Mouse (Mus musculus): ENCODE measurements around the gene Diras1. TPM values are rescaled to one million over a fixed set of nuclear protein-coding genes. Genes with fewer than 3 reads are reported as not detected.
"Not testable (repeated sequence)": the region's sequence is repeated elsewhere in the genome, so short reads cannot be mapped to it uniquely, and the experiment has no call there.

Gene Diras1
- polyA plus RNA-seq (2016; fragmentation: Nextera tagmentation; extraction: Ambion mirVana) = 0.33 TPM in 1 of 2 replicates, not detected in the other

GRCm38 (mm10) chr10:81025639-81026275 is at the start of gene Diras1:
Gene Diras1, minus strand, starts transcription at chr10:81025662.
- peaks cover 8% of the 10 kb centered on the region for H3K4me1 ChIP-seq (replicated peaks)
- H3K4me3 ChIP-seq (replicated peaks) = peak within 1 kb of the TSS; percentile 38
- peak within 1 kb of the TSS; percentile 65 for H3K4me2 ChIP-seq
- no peaks in the 10 kb centered on the region for H3K9me3 ChIP-seq
- no peak within 1 kb of the TSS for H3K27ac ChIP-seq
- WGBS = 54% methylated on average over 12 of the region's 12 CpGs
- no peak for ATAC-seq (ENCODE audit: insufficient number of reproducible peaks, insufficient read depth, low FRiP score, low TSS enrichment, low read depth)
- H3K36me3 ChIP-seq = peaks cover 8% of the 10 kb centered on the region
- peaks cover 64% of the 10 kb centered on the region for H3K27me3 ChIP-seq
- H3K9ac ChIP-seq (replicated peaks) = peak within 1 kb of the TSS; percentile 48; the same call in 1 of the 2 replicates

DNA sequence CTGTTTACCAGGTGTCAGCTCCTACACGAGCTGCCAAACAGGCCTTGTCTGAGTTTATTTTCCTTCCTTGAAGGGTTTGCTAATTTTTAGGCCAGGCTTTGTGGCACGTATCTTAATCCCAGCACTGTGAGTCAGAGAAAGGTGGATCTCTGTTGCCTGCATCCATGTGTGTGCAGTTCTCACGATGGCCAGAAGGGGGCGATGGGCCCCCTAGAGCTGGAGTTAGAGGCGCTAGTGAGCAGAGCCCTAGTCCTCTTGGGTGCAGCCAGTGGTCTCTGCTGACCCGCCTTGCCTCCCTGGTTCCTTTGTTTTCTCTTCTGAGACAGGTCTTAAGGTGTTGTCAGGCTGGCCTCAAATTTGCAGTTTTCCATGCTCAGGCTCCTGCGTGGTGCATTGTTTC is 48.0 kb upstream of the Diras1 start:
- Histone ChIP-seq H3K9me3 (no peaks in the 10 kb centered on the region), H3K27ac (no peak overlapping the region), H3K4me3 (replicated peaks) (no peak overlapping the region), H3K36me3 (peaks cover 55% of the 10 kb centered on the region), H3K9ac (replicated peaks) (no peak overlapping the region), H3K27me3 (no peaks in the 10 kb centered on the region), H3K4me1 (replicated peaks) (peaks cover 19% of the 10 kb centered on the region), H3K4me2 (no peak overlapping the region)
- no peak for ATAC-seq (ENCODE audit: insufficient number of reproducible peaks, insufficient read depth, low FRiP score, low TSS enrichment, low read depth)
- WGBS = 63% methylated on average over 7 of the region's 7 CpGs

DNA sequence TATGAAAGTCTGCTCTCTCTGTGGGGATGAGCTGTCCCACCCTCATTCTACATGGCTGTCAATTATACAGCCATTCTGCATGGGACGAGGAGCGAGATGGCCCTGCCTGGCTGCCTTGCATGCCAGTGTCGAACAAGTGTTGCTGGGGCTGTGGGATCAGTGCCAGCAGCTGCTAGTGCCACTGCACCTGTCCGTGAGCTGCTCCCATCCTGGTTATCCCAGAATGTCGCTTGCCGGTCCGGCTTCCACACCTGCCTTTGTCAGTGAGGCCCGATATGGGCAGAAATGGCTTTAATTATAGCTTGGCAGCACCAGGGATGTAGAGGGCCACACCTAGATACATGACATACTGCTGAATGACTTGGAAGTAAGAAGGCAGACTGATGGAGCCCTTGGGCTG is 46.8 kb upstream of the Diras1 start:
- no peaks in the 10 kb centered on the region for H3K27me3 ChIP-seq
- no peaks in the 10 kb centered on the region for H3K9me3 ChIP-seq
- no peak overlapping the region for H3K27ac ChIP-seq
- H3K36me3 ChIP-seq = peaks cover 43% of the 10 kb centered on the region
- no peak for ATAC-seq (ENCODE audit: insufficient number of reproducible peaks, insufficient read depth, low FRiP score, low TSS enrichment, low read depth)
- no peak overlapping the region for H3K4me2 ChIP-seq
- H3K4me3 ChIP-seq (replicated peaks) = 0 out of 2 replicates have a peak overlapping the region, but pooled peaks have one; percentile 4
- H3K9ac ChIP-seq (replicated peaks) = no peak overlapping the region
- H3K4me1 ChIP-seq (replicated peaks) = peaks cover 19% of the 10 kb centered on the region
- 90% methylated on average over 8 of the region's 8 CpGs for WGBS

DNA sequence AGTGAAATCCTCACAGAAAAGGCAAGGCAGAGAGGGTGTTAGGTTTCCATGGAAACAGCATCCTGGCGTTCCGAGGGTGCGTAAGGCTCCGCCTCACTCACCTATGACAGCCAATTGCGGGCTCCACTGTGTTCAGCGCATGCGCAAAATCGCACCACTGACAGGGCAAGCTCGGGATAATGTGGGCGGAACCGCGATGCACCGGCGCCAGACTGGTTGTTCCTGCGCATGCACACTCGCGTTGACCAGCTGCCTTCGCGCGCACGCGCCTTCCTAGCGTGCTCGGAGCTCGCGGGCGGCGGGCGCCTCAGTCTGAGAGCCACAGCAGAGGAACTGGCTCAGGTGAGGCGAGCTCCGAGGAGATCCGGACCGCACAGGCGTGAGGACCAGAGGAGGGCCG is 44.4 kb upstream of the Diras1 start, which contains the start of gene Thop1:
Gene Thop1 (plus strand): TSS at position 200 of the 400 bp plus-strand sequence.
- H3K27me3 ChIP-seq = no peaks in the 10 kb centered on the region
- peak within 1 kb of the TSS; percentile 83 for H3K9ac ChIP-seq (replicated peaks)
- under 1% methylated on average over 35 of the region's 35 CpGs for WGBS
- H3K4me3 ChIP-seq (replicated peaks) = peak within 1 kb of the TSS; percentile 72
- peak within 1 kb of the TSS; percentile 62; the same call in 1 of the 2 replicates for H3K27ac ChIP-seq
- ATAC-seq (ENCODE audit: insufficient number of reproducible peaks, insufficient read depth, low FRiP score, low TSS enrichment, low read depth) = peak; percentile 95
- H3K4me2 ChIP-seq = peak within 1 kb of the TSS; percentile 70
- peaks cover 19% of the 10 kb centered on the region for H3K4me1 ChIP-seq (replicated peaks)
- no peaks in the 10 kb centered on the region for H3K9me3 ChIP-seq
- H3K36me3 ChIP-seq = peaks cover 21% of the 10 kb centered on the region

GRCm38 (mm10) chr10:81068706-81069105 is 43.2 kb upstream of the Diras1 start:
- H3K4me3 ChIP-seq (replicated peaks) = 0 out of 2 replicates have a peak overlapping the region, but pooled peaks have one; percentile 72

DNA sequence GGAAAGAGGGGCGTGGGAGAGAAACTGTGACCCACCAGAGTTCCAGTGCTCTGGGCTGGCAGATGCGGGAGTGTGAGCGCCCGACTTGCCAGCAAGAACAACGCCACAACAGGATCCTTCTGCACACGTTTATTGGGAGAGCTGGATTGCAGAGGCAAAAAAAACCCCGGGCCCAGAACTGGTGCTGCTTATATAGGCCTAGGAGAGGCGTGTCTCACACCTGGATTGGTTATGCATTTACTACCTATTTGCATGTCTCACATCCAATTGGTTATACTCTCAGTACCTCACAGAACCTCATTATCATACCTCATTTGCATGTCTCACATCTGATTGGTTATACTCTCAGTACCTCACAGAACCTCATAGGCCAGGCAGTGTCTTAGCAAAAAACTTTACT is 39.1 kb upstream of the Diras1 start:
- H3K4me2 ChIP-seq; H3K27me3 ChIP-seq; H3K27ac ChIP-seq; H3K4me3 ChIP-seq (replicated peaks); ATAC-seq (ENCODE audit: insufficient number of reproducible peaks, insufficient read depth, low FRiP score, low TSS enrichment, low read depth); H3K9me3 ChIP-seq; H3K36me3 ChIP-seq; H3K9ac ChIP-seq (replicated peaks); H3K4me1 ChIP-seq (replicated peaks): not testable (repeated sequence)
- WGBS = 85% methylated on average over 8 of the region's 8 CpGs

More at GRCm38 (mm10) chr10:81068706-81069105, 43.2 kb upstream of the Diras1 start:
- Histone ChIP-seq H3K4me1 (replicated peaks) (peaks cover 19% of the 10 kb centered on the region), H3K36me3 (peaks cover 10% of the 10 kb centered on the region), H3K9me3 (no peaks in the 10 kb centered on the region), H3K4me2 (no peak overlapping the region), H3K27ac (no peak overlapping the region), H3K27me3 (no peaks in the 10 kb centered on the region), H3K9ac (replicated peaks) (no peak overlapping the region)
- ATAC-seq (ENCODE audit: insufficient number of reproducible peaks, insufficient read depth, low FRiP score, low TSS enrichment, low read depth) = no peak
- WGBS = 66% methylated on average over 5 of the region's 5 CpGs

DNA sequence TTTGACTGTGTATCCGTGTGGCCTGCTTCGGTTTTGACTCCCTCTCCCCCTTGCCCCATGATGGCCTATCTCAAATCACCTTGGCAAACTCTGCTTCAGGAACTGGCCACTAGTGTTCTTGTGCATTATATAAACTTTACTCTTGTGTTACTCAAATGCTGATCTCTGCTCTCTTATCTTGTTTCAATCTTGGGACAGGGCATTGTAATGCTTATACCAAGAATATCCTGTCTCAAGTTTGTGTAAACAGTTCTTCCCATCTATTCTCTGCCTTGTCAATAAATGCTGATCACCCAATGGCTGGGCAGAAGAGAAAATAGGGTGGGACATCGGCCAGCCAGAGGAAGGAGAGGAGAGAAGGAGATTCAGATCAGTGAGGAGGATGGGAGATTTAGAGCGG is 37.2 kb upstream of the Diras1 start:
- 69% methylated on average over 4 of the region's 4 CpGs for WGBS
- Histone ChIP-seq H3K36me3 (peaks cover 7% of the 10 kb centered on the region; the same call in 1 of the 2 replicates), H3K4me3 (replicated peaks) (no peak overlapping the region), H3K4me1 (replicated peaks) (peaks cover 16% of the 10 kb centered on the region), H3K27ac (no peak overlapping the region), H3K4me2 (no peak overlapping the region), H3K9ac (replicated peaks) (no peak overlapping the region), H3K9me3 (no peaks in the 10 kb centered on the region), H3K27me3 (no peaks in the 10 kb centered on the region)
- no peak for ATAC-seq (ENCODE audit: insufficient number of reproducible peaks, insufficient read depth, low FRiP score, low TSS enrichment, low read depth)

DNA sequence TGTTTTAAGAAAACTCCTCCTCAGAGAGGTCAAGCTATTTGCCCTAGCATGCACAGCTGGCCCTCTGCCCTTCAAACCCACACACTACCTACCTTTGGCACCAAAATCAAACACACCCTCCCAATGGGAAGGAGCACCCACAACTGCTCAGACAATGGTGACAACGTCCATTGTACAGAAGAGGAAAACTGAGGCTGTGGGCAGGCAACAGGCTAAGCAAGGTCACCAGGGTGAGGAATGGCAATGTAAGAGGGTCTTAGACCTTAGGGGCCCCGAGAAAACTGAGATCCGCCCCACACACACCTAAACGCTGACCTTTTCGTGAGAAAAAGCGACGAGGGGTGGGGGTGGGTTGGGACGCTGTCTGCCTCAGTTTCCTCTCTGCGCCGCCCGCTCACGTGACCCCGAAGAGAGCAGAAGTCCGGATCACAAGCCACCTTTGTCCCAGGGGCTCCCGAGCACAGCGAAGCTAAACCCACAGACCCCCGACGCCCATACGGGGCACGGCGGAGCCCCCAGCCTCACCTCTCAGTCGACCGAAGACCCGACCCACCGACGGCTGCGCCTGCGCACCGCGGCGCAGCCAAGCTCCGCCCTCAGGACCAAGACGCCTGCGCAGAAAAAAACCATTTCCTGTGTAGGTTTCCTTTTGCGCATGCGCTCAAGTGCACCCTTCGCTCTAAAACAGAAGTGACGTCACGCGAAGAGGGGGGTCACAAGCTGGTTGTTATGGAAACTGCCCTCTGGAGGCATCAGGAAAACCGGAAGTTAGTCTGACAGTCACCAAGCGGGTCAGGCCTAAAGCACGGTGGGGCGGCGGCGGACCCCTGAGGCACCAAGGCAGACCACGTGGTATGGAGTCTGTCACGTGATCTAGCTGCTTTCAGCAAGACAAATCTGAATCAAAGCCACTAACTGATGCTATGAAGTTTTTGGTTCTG is 34.4 kb upstream of the Diras1 start, which contains the start of gene Sgta:
Gene Sgta (minus strand): TSS at position 579 of the 941 bp plus-strand sequence.
- Histone ChIP-seq H3K36me3 (peaks cover 17% of the 10 kb centered on the region), H3K4me2 (peak within 1 kb of the TSS; percentile 78), H3K27ac (0 out of 2 replicates have a peak within 1 kb of the TSS, but pooled peaks have one; percentile 19), H3K4me3 (replicated peaks) (peak within 1 kb of the TSS; percentile 76), H3K9ac (replicated peaks) (peak within 1 kb of the TSS; percentile 79), H3K27me3 (no peaks in the 10 kb centered on the region), H3K4me1 (replicated peaks) (peaks cover 20% of the 10 kb centered on the region), H3K9me3 (no peaks in the 10 kb centered on the region)
- WGBS = under 1% methylated on average over 48 of the region's 48 CpGs
- peak; percentile 91 for ATAC-seq (ENCODE audit: insufficient number of reproducible peaks, insufficient read depth, low FRiP score, low TSS enrichment, low read depth)

DNA sequence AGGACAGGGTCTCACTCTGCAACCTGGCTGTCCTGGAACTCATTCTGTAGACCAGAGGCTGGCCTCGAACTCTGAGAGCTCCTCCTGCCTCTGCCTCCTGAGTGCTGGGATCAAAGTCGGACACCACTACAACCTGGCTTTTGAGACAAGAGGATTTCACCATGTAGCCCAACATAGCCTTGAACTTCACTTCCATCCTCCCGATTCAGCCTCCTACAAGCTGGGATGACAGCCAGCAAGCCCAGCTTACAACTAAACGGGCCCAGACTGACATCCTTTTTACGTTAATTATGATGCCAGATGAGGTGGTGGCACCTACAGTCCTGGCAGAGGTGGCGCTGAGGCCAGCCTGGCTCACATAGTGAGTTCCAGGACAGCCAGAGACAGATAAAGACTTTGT is 33.4 kb upstream of the Diras1 start:
- 89% methylated on average over 6 of the region's 6 CpGs for WGBS
- Histone ChIP-seq H3K27me3 (no peaks in the 10 kb centered on the region), H3K9ac (replicated peaks) (peak overlapping the region; percentile 79), H3K4me3 (replicated peaks) (peak overlapping the region; percentile 76), H3K4me2 (peak overlapping the region; percentile 78), H3K27ac (no peak overlapping the region), H3K36me3 (peaks cover 27% of the 10 kb centered on the region), H3K4me1 (replicated peaks) (peaks cover 20% of the 10 kb centered on the region), H3K9me3 (no peaks in the 10 kb centered on the region)
- ATAC-seq (ENCODE audit: insufficient number of reproducible peaks, insufficient read depth, low FRiP score, low TSS enrichment, low read depth) = no peak

DNA sequence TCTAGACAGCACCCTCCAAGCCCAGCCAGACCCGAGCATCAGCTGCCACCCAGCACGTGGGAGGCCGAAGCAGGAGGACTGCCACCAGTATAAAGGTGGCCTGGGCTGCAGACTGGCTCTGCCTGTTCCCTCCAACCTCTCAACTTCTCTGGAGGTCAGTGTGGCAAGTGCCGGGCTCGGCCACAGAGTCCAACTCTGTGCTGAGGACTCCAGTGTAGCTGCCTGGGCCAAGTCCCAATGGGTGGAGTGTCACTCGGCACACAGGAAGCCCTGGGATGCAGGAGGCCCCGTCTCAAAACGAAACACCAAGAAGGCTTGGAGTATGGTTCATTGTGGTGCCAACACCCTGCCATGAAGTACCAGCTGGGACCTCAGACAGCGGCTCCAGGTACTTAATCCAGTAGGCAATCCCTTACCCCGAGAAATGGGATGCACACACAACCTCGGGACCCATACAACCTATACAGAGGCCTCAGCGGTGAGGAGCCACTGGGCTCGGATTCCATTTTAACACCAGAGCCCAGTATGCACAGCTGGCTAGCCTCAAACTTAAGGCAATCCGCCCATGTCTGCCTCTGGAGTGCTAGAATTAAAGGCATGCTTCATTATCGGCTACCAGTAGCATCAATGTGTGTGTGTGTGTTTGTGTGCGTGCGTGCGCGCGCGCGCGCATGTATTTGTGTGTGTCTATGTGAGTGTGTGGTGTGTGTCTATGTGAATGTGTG is 32.1 kb upstream of the Diras1 start:
- peak overlapping the region; percentile 34; the same call in 1 of the 2 replicates for H3K9ac ChIP-seq (replicated peaks)
- peaks cover 38% of the 10 kb centered on the region for H3K36me3 ChIP-seq
- H3K27ac ChIP-seq = no peak overlapping the region
- no peaks in the 10 kb centered on the region for H3K27me3 ChIP-seq
- ATAC-seq (ENCODE audit: insufficient number of reproducible peaks, insufficient read depth, low FRiP score, low TSS enrichment, low read depth) = no peak
- H3K4me1 ChIP-seq (replicated peaks) = peaks cover 20% of the 10 kb centered on the region
- H3K4me3 ChIP-seq (replicated peaks) = no peak overlapping the region
- 95% methylated on average over 23 of the region's 23 CpGs for WGBS
- no peaks in the 10 kb centered on the region for H3K9me3 ChIP-seq
- no peak overlapping the region for H3K4me2 ChIP-seq
